Mouse (Mus musculus) midbrain, embryonic 12.5 days (tissue): Measurements from ENCODE around the gene Olfr1388. TPM values are rescaled to one million over a fixed set of nuclear protein-coding genes. Genes with fewer than 3 reads are reported as not detected.

Experiments
- polyA plus RNA-seq: library from polyadenylated mRNA; unstranded; fragments of >200 nt; fragmentation: Nextera tagmentation; extraction: Ambion mirVana; gene quantifications from 2 replicates; pipeline ENCODE4 v1.2.1, GENCODE M21; 2016

The Olfr1388 gene
- polyA plus RNA-seq, 1 experiment from 2014 or later = not detected

Other genes with a start within 250 kb of the Olfr1388 start
- gene Btnl9, start 249.5 kb upstream of the Olfr1388 start, polyA plus RNA-seq = 0.04 TPM in 1 of 2 replicates, not detected in the other
- gene Zfp62, start 233.3 kb upstream of the Olfr1388 start, polyA plus RNA-seq = 60.8 and 63.3 TPM in 2 replicates
- gene Mgat1, start 192.4 kb upstream of the Olfr1388 start, polyA plus RNA-seq = 33.5 and 39.0 TPM in 2 replicates
- gene Olfr1393, start 158.3 kb upstream of the Olfr1388 start, polyA plus RNA-seq = 0.06 TPM in 1 of 2 replicates, not detected in the other
- gene Olfr1392, start 151.3 kb upstream of the Olfr1388 start, polyA plus RNA-seq = 0.06 TPM in 1 of 2 replicates, not detected in the other
- not detected in 2 replicates for gene Olfr10, start 131.9 kb upstream of the Olfr1388 start, polyA plus RNA-seq
- not detected in 2 replicates for gene Olfr1391, start 113.9 kb upstream of the Olfr1388 start, polyA plus RNA-seq
- not detected in 2 replicates for gene Olfr1390, start 101.4 kb upstream of the Olfr1388 start, polyA plus RNA-seq
- gene Olfr1389, start 13.6 kb upstream of the Olfr1388 start, polyA plus RNA-seq = not detected in 2 replicates
- gene Olfr1387, start 18.7 kb downstream of the Olfr1388 start, polyA plus RNA-seq = not detected in 2 replicates
- gene Olfr1386, start 28.4 kb downstream of the Olfr1388 start, polyA plus RNA-seq = not detected in 2 replicates
- not detected in 2 replicates for gene Olfr1385, start 52.4 kb downstream of the Olfr1388 start, polyA plus RNA-seq
- not detected in 2 replicates for gene Olfr1384, start 70.1 kb downstream of the Olfr1388 start, polyA plus RNA-seq
- gene Olfr1383, start 83.0 kb downstream of the Olfr1388 start, polyA plus RNA-seq = not detected in 2 replicates
- not detected in 2 replicates for gene Olfr1382, start 91.6 kb downstream of the Olfr1388 start, polyA plus RNA-seq
- not detected in 2 replicates for gene Olfr1381, start 106.8 kb downstream of the Olfr1388 start, polyA plus RNA-seq
- gene Olfr1380, start 120.3 kb downstream of the Olfr1388 start, polyA plus RNA-seq = not detected in 2 replicates
- gene Flt4, start 172.6 kb downstream of the Olfr1388 start, polyA plus RNA-seq = 2.1 and 2.8 TPM in 2 replicates
- gene Scgb3a1, start 227.0 kb downstream of the Olfr1388 start, polyA plus RNA-seq = not detected in 2 replicates